Mouse (Mus musculus): ENCODE results near the gene Habp2. TPM values are rescaled to one million over a fixed set of nuclear protein-coding genes. Genes with fewer than 3 reads are reported as not detected.

Habp2 gene
- polyA plus RNA-seq (2015; fragmentation: Nextera tagmentation; extraction: Ambion mirVana) = 0.06 TPM in 1 of 2 replicates, not detected in the other

- Histone ChIP-seq H3K9me3 (no peaks in the 10 kb centered on the region), H3K27ac (replicated peaks) (no peak within 1 kb of the TSS), H3K4me3 (no peak within 1 kb of the TSS), H3K4me1 (peaks cover 9% of the 10 kb centered on the region), H3K27me3 (no peaks in the 10 kb centered on the region), H3K36me3 (no peaks in the 10 kb centered on the region), H3K4me2 (replicated peaks) (no peak within 1 kb of the TSS), H3K9ac (replicated peaks) (no peak within 1 kb of the TSS)
- WGBS = 78% methylated on average over 7 of the region's 7 CpGs
- no peak for ATAC-seq (replicated peaks)
Observed at GRCm38 (mm10) chr19:56286866-56287265, at the start of gene Habp2. TSS of gene Habp2 (plus strand) at chr19:56287137.

GRCm38 (mm10) chr19:56238501-56238900, 48.4 kb upstream of the Habp2 start:
- no peaks in the 10 kb centered on the region for H3K27me3 ChIP-seq
- peaks cover 9% of the 10 kb centered on the region for H3K4me1 ChIP-seq
- no peak overlapping the region for H3K4me3 ChIP-seq
- no peak overlapping the region for H3K9ac ChIP-seq (replicated peaks)
- H3K27ac ChIP-seq (replicated peaks) = no peak overlapping the region
- H3K4me2 ChIP-seq (replicated peaks) = no peak overlapping the region
- no peaks in the 10 kb centered on the region for H3K9me3 ChIP-seq
- no peak for ATAC-seq (replicated peaks)
- H3K36me3 ChIP-seq = no peaks in the 10 kb centered on the region
- 79% methylated on average over 4 of the region's 4 CpGs for WGBS

GRCm38 (mm10) chr19:56245201-56245600, 41.7 kb upstream of the Habp2 start:
- no peaks in the 10 kb centered on the region for H3K4me1 ChIP-seq
- no peak overlapping the region for H3K4me3 ChIP-seq
- no peaks in the 10 kb centered on the region for H3K9me3 ChIP-seq
- no peak for ATAC-seq (replicated peaks)
- H3K27ac ChIP-seq (replicated peaks) = no peak overlapping the region
- no peak overlapping the region for H3K9ac ChIP-seq (replicated peaks)
- WGBS = 89% methylated on average over 5 of the region's 5 CpGs
- H3K27me3 ChIP-seq = no peaks in the 10 kb centered on the region
- no peak overlapping the region for H3K4me2 ChIP-seq (replicated peaks)
- H3K36me3 ChIP-seq = no peaks in the 10 kb centered on the region

- Histone ChIP-seq H3K36me3 (no peaks in the 10 kb centered on the region), H3K9ac (replicated peaks) (no peak overlapping the region), H3K9me3 (no peaks in the 10 kb centered on the region), H3K27ac (replicated peaks) (no peak overlapping the region), H3K27me3 (no peaks in the 10 kb centered on the region), H3K4me2 (replicated peaks) (no peak overlapping the region), H3K4me3 (no peak overlapping the region), H3K4me1 (no peaks in the 10 kb centered on the region)
- 85% methylated on average over 4 of the region's 4 CpGs for WGBS
- ATAC-seq (replicated peaks) = no peak
Observed at GRCm38 (mm10) chr19:56252815-56253214, 34.1 kb upstream of the Habp2 start.

- H3K27ac ChIP-seq (replicated peaks) = no peak overlapping the region
- no peak overlapping the region for H3K9ac ChIP-seq (replicated peaks)
- H3K36me3 ChIP-seq = no peaks in the 10 kb centered on the region
- H3K4me2 ChIP-seq (replicated peaks) = no peak overlapping the region
- H3K4me3 ChIP-seq = no peak overlapping the region
- no peaks in the 10 kb centered on the region for H3K4me1 ChIP-seq
- no peaks in the 10 kb centered on the region for H3K9me3 ChIP-seq
- no peaks in the 10 kb centered on the region for H3K27me3 ChIP-seq
- WGBS = 79% methylated on average over 10 of the region's 10 CpGs
- no peak for ATAC-seq (replicated peaks)
Observed at GRCm38 (mm10) chr19:56253271-56253670, 33.7 kb upstream of the Habp2 start.

GRCm38 (mm10) chr19:56254751-56255150, 32.2 kb upstream of the Habp2 start:
- no peak for ATAC-seq (replicated peaks)
- Histone ChIP-seq H3K4me1 (no peaks in the 10 kb centered on the region), H3K9ac (replicated peaks) (no peak overlapping the region), H3K27ac (replicated peaks) (no peak overlapping the region), H3K36me3 (no peaks in the 10 kb centered on the region), H3K9me3 (no peaks in the 10 kb centered on the region), H3K27me3 (no peaks in the 10 kb centered on the region), H3K4me2 (replicated peaks) (no peak overlapping the region), H3K4me3 (no peak overlapping the region)
- WGBS = 52% methylated on average over 7 of the region's 7 CpGs

GRCm38 (mm10) chr19:56255506-56255905, 31.4 kb upstream of the Habp2 start:
- Histone ChIP-seq H3K27ac (replicated peaks) (no peak overlapping the region), H3K36me3 (no peaks in the 10 kb centered on the region), H3K4me2 (replicated peaks) (no peak overlapping the region), H3K9me3 (no peaks in the 10 kb centered on the region), H3K4me1 (no peaks in the 10 kb centered on the region), H3K27me3 (no peaks in the 10 kb centered on the region), H3K9ac (replicated peaks) (no peak overlapping the region), H3K4me3 (no peak overlapping the region)
- WGBS = 16% methylated on average over 3 of the region's 3 CpGs
- ATAC-seq (replicated peaks) = no peak

- no peak for ATAC-seq (replicated peaks)
- WGBS = 45% methylated on average over 1 of the region's 1 CpGs
- no peaks in the 10 kb centered on the region for H3K36me3 ChIP-seq
- H3K27me3 ChIP-seq = no peaks in the 10 kb centered on the region
- H3K9me3 ChIP-seq = no peaks in the 10 kb centered on the region
- H3K27ac ChIP-seq (replicated peaks) = no peak overlapping the region
- no peak overlapping the region for H3K9ac ChIP-seq (replicated peaks)
- no peaks in the 10 kb centered on the region for H3K4me1 ChIP-seq
- no peak overlapping the region for H3K4me2 ChIP-seq (replicated peaks)
- no peak overlapping the region for H3K4me3 ChIP-seq
Observed at GRCm38 (mm10) chr19:56256235-56256634, 30.7 kb upstream of the Habp2 start.

- Histone ChIP-seq H3K27me3 (no peaks in the 10 kb centered on the region), H3K9me3 (no peaks in the 10 kb centered on the region), H3K4me2 (replicated peaks) (no peak overlapping the region), H3K9ac (replicated peaks) (no peak overlapping the region), H3K4me3 (no peak overlapping the region), H3K36me3 (no peaks in the 10 kb centered on the region), H3K4me1 (no peaks in the 10 kb centered on the region), H3K27ac (replicated peaks) (no peak overlapping the region)
- WGBS = 77% methylated on average over 1 of the region's 1 CpGs
- ATAC-seq (replicated peaks) = no peak
Observed at GRCm38 (mm10) chr19:56256741-56257140, 30.2 kb upstream of the Habp2 start.

- H3K9me3 ChIP-seq = no peaks in the 10 kb centered on the region
- H3K27me3 ChIP-seq = no peaks in the 10 kb centered on the region
- no peak overlapping the region for H3K27ac ChIP-seq (replicated peaks)
- no peak for ATAC-seq (replicated peaks)
- no peak overlapping the region for H3K4me2 ChIP-seq (replicated peaks)
- no peak overlapping the region for H3K4me3 ChIP-seq
- no peaks in the 10 kb centered on the region for H3K36me3 ChIP-seq
- H3K4me1 ChIP-seq = no peaks in the 10 kb centered on the region
- H3K9ac ChIP-seq (replicated peaks) = no peak overlapping the region
- WGBS = 76% methylated on average over 14 of the region's 14 CpGs
Observed at GRCm38 (mm10) chr19:56263696-56264095, 23.2 kb upstream of the Habp2 start.

- ATAC-seq (replicated peaks) = no peak
- Histone ChIP-seq H3K4me1 (no peaks in the 10 kb centered on the region), H3K27ac (replicated peaks) (no peak overlapping the region), H3K36me3 (no peaks in the 10 kb centered on the region), H3K4me3 (no peak overlapping the region), H3K9ac (replicated peaks) (no peak overlapping the region), H3K27me3 (no peaks in the 10 kb centered on the region), H3K9me3 (no peaks in the 10 kb centered on the region), H3K4me2 (replicated peaks) (no peak overlapping the region)
- 87% methylated on average over 4 of the region's 4 CpGs for WGBS
Observed at GRCm38 (mm10) chr19:56264175-56264574, 22.8 kb upstream of the Habp2 start.

GRCm38 (mm10) chr19:56265149-56265548, 21.8 kb upstream of the Habp2 start:
- WGBS = 85% methylated on average over 5 of the region's 5 CpGs
- no peak overlapping the region for H3K4me3 ChIP-seq

GRCm38 (mm10) chr19:56272081-56272480, 14.9 kb upstream of the Habp2 start:
- 88% methylated on average over 8 of the region's 8 CpGs for WGBS
- Histone ChIP-seq H3K27me3 (no peaks in the 10 kb centered on the region), H3K4me3 (no peak overlapping the region), H3K27ac (replicated peaks) (no peak overlapping the region), H3K4me2 (replicated peaks) (no peak overlapping the region), H3K9me3 (no peaks in the 10 kb centered on the region), H3K4me1 (no peaks in the 10 kb centered on the region), H3K36me3 (no peaks in the 10 kb centered on the region), H3K9ac (replicated peaks) (no peak overlapping the region)
- no peak for ATAC-seq (replicated peaks)

More at GRCm38 (mm10) chr19:56265149-56265548, 21.8 kb upstream of the Habp2 start:
- Histone ChIP-seq H3K27me3 (no peaks in the 10 kb centered on the region), H3K9me3 (no peaks in the 10 kb centered on the region), H3K9ac (replicated peaks) (no peak overlapping the region), H3K36me3 (no peaks in the 10 kb centered on the region), H3K27ac (replicated peaks) (no peak overlapping the region), H3K4me1 (no peaks in the 10 kb centered on the region), H3K4me2 (replicated peaks) (no peak overlapping the region)
- ATAC-seq (replicated peaks) = no peak
